Mouse (Mus musculus): ENCODE measurements around the gene Cdh16. TPM values are rescaled to one million over a fixed set of nuclear protein-coding genes. Genes with fewer than 3 reads are reported as not detected.
A peak's percentile ranks its signal among the peaks of the same experiment; 100 is the strongest.
"Not testable (repeated sequence)": the region's sequence is repeated elsewhere in the genome, so short reads cannot be mapped to it uniquely, and the experiment has no call there.

Cdh16 gene
- not detected in 2 replicates for polyA plus RNA-seq (2012; rRNA removed)

DNA sequence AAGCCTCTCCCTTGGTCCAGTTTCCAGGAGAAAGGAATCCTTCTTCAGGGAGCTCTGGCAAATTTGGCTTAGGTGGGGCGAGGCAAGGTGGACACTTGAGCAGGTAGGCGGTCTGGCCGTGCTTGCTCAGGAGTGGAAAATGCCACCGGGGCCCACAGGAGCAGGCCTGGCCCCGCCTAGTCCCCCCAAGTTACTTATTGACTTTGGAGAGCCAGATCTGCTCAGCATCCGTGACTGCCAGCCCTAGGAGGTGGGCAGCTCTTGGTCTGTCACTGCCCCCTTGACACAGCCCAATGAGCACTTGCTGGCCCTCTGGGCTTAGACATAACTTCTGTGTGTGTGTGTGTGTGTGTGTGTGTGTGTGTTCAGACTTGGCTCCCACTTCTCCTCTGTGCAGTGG lies at the start of gene Cdh16:
Gene Cdh16, minus strand, starts transcription at position 236 of the 400 bp plus-strand sequence.
- H3K4me3 ChIP-seq (ENCODE audit: insufficient read depth, low read length): no peak within 1 kb of the TSS
- TF ChIP-seq CTCF (IDR thresholded peaks at IDR 0.05; ENCODE audit: extremely low read depth, insufficient read depth, low read length): no peak
- TF ChIP-seq POLR2A (IDR thresholded peaks at IDR 0.05; ENCODE audit: extremely low read depth, insufficient read depth, low read length): no peak

DNA sequence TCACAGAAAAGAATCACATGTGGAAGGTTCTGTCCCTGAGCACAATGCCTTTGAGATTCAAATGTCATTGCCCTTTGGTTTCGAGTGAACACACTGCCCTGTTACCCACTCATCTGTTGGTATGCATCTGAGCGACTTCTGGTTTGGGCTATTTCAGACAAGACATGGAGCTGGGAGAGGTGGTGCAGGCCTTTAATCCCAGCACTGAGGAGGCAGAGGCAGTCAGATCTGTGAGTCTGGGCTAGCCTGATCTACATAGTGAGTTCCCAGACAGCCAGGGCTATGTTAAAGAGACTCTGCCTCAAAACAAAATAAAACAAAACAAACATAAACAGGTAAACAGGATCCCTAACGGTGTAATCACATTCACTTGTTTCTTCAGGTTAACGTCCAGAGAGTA lies 31.4 kb upstream of the Cdh16 start:
- TF ChIP-seq CTCF (IDR thresholded peaks at IDR 0.05; ENCODE audit: extremely low read depth, insufficient read depth, low read length) (no peak), POLR2A (IDR thresholded peaks at IDR 0.05; ENCODE audit: extremely low read depth, insufficient read depth, low read length) (no peak)
- H3K4me1 ChIP-seq (ENCODE audit: control insufficient read depth, insufficient read depth, low read length): no peaks in the 10 kb centered on the region

More for the DNA sequence above, at the start of gene Cdh16:
- H3K27ac ChIP-seq (ENCODE audit: insufficient read depth, low read length): no peak within 1 kb of the TSS
- no peaks in the 10 kb centered on the region for H3K4me1 ChIP-seq (ENCODE audit: control insufficient read depth, insufficient read depth, low read length)

DNA sequence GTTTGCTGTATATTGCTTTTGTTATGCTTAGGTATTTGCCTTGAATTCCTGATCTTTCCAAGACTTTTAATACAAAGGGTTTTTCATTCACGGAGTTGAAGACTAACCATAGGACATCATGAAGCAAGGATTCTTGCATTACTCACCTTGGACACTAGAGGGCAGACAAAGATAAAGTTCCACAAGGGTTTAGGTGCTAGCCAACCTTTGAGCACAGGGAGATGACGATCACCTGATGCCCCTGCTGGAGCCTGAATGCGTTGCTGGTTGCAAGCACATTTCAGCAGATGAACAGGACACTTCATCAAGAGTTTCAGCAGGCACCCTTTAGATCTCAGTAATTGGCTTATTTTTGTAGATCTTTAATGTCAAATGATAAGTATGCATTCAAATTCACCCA lies 30.8 kb upstream of the Cdh16 start:
- TF ChIP-seq POLR2A (IDR thresholded peaks at IDR 0.05; ENCODE audit: extremely low read depth, insufficient read depth, low read length) (no peak), CTCF (IDR thresholded peaks at IDR 0.05; ENCODE audit: extremely low read depth, insufficient read depth, low read length) (peak; percentile 92)
- no peaks in the 10 kb centered on the region for H3K4me1 ChIP-seq (ENCODE audit: control insufficient read depth, insufficient read depth, low read length)

More for the DNA sequence above, 31.4 kb upstream of the Cdh16 start:
- Histone ChIP-seq H3K27ac (ENCODE audit: insufficient read depth, low read length) (no peak overlapping the region), H3K4me3 (ENCODE audit: insufficient read depth, low read length) (no peak overlapping the region)

DNA sequence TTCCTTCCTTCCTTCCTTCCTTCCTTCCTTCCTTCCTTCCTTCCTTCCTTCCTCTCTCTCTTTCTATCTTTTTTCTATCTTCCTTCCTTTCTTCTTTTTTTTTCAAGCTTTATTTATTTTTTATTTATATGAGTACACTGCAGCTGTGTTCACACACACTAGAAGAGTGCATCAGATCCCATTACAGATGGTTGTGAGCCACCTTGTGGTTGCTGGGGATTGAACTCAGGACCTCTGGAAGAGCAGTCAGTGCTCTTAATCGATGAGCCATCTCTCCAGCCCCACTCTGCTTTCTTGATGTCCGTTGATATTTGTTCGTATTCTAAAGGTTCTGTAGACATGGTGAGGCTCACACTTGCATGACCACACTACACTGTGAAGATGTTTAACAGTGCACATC lies 20.0 kb upstream of the Cdh16 start:
- not testable (repeated sequence) for H3K27ac ChIP-seq (ENCODE audit: insufficient read depth, low read length); H3K4me3 ChIP-seq (ENCODE audit: insufficient read depth, low read length); H3K4me1 ChIP-seq (ENCODE audit: control insufficient read depth, insufficient read depth, low read length)

More for the DNA sequence above, 30.8 kb upstream of the Cdh16 start:
- no peak overlapping the region for H3K27ac ChIP-seq (ENCODE audit: insufficient read depth, low read length)
- no peak overlapping the region for H3K4me3 ChIP-seq (ENCODE audit: insufficient read depth, low read length)

DNA sequence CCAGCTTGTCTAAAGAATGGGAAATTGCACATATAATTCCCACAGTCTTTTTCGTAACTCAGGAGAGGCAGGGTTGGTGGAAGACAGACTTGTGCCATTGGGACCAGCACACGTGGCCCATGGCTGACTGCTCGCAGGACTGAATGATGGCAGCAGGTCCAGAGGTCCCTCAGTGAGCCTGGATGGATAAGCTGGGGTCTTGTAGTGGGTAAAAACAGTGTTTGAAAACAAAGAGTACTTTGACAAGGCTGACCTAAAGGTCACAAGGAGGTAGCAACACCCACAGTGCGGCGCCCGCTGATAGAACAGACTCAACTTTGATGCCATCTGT lies 18.1 kb upstream of the Cdh16 start:
- peak overlapping the region; percentile 10; the same call in 1 of the 2 replicates for H3K27ac ChIP-seq (ENCODE audit: insufficient read depth, low read length)
- H3K4me1 ChIP-seq (ENCODE audit: control insufficient read depth, insufficient read depth, low read length): peaks cover 5% of the 10 kb centered on the region; the same call in 1 of the 2 replicates
- TF ChIP-seq POLR2A (IDR thresholded peaks at IDR 0.05; ENCODE audit: extremely low read depth, insufficient read depth, low read length) (no peak), CTCF (IDR thresholded peaks at IDR 0.05; ENCODE audit: extremely low read depth, insufficient read depth, low read length) (no peak)
- peak overlapping the region; percentile 44 for H3K4me3 ChIP-seq (ENCODE audit: insufficient read depth, low read length)

DNA sequence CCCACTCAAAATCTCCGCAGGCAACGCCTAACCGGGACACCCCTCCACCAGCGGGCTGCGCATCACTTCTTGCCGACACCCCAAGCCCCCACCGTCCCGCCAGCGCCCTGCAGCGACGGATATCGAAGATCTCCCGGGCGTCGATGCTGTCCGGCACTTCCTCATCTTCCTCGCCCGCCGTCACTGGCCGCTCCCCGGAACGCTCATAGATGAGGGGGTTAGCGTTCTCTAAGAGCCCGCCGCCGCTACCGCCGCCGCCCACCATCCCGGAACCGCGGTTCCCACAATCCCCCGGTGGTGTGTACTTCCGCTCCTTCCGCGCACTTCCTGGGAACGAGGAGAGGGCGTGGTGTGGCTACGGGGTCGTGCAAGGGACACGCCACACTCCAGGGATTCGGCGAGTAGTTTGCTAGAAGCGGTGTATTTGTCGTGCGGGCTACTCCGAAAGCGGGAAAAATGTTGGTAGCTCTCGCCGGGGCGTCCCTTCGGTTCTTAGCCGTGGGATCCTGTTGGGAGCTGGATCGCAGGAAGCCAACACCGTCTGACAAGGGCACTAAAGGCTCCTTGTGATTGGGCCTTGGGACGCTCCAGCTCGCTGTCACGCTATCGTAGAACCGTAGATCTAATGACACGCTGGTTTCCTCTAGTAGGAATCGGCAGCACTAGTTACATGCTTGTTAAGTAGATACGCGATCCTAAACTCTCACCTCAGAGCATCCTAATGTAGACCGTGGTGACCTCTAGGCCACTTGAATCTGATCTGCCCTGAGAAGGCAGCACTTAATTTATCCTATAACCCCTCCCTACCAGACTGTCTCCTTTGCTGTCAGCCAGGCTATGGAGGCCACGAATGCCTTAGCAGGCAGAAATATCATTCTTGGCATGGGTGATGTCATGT lies 17.5 kb upstream of the Cdh16 start, which contains the start of gene Ciao2b:
Gene Ciao2b, minus strand, starts transcription at position 540 of the 898 bp plus-strand sequence.
- peaks cover 5% of the 10 kb centered on the region; the same call in 1 of the 2 replicates for H3K4me1 ChIP-seq (ENCODE audit: control insufficient read depth, insufficient read depth, low read length)
- H3K27ac ChIP-seq (ENCODE audit: insufficient read depth, low read length): peak within 1 kb of the TSS; percentile 10; the same call in 1 of the 2 replicates
- H3K4me3 ChIP-seq (ENCODE audit: insufficient read depth, low read length): peak within 1 kb of the TSS; percentile 44
- TF ChIP-seq POLR2A (IDR thresholded peaks at IDR 0.05; ENCODE audit: extremely low read depth, insufficient read depth, low read length) (no peak), CTCF (IDR thresholded peaks at IDR 0.05; ENCODE audit: extremely low read depth, insufficient read depth, low read length) (no peak)

DNA sequence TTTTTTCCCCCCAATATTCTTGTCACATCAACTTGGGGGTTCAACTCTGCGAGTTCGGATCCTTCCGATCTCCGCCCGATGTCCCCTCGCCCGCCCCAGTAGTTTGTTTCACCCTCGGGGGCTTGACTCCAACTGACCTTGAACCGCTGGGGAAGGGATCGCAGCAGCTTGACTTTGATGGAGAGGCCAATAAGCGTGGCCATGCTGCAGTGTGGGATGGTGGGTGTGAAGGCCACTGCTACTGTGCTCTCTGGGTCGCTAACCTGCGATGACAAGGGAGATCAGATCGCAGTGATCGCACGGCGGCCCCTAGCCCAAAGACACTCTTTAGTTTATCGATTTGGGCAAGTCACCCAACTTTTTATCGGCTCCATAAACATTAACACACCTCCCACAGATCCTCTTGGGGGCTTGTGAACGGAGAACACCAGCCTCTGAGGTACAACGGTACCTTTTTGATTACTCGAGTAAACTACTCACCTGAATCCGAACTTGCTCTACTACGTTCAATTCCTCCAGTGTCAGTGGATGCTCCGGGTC lies 16.7 kb upstream of the Cdh16 start:
- H3K4me1 ChIP-seq (ENCODE audit: control insufficient read depth, insufficient read depth, low read length): peaks cover 5% of the 10 kb centered on the region; the same call in 1 of the 2 replicates
- H3K4me3 ChIP-seq (ENCODE audit: insufficient read depth, low read length): peak overlapping the region; percentile 44
- H3K27ac ChIP-seq (ENCODE audit: insufficient read depth, low read length): no peak overlapping the region
- no peak for TF ChIP-seq CTCF (IDR thresholded peaks at IDR 0.05; ENCODE audit: extremely low read depth, insufficient read depth, low read length)
- no peak for TF ChIP-seq POLR2A (IDR thresholded peaks at IDR 0.05; ENCODE audit: extremely low read depth, insufficient read depth, low read length)

DNA sequence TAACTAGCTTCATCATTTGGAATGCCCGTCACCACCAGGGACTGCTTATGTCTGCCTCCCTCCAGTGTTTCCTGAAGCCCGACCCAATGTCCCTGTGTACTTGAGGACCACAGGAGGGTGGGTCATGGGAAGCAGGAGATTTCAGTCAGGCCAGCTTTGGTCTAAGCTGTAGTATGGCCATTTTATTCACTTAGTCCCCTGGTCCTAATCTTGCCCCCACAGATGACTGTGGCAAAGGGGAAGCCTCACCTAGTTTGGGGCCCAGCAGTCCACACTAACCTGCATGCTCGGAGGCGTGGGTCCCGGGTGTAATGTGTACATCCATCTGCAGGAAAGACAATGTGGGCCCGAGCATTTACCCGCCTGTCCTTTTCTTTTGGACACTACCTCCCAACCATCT lies 16.0 kb upstream of the Cdh16 start:
- Histone ChIP-seq H3K27ac (ENCODE audit: insufficient read depth, low read length) (no peak overlapping the region), H3K4me3 (ENCODE audit: insufficient read depth, low read length) (no peak overlapping the region), H3K4me1 (ENCODE audit: control insufficient read depth, insufficient read depth, low read length) (peaks cover 5% of the 10 kb centered on the region; the same call in 1 of the 2 replicates)
- no peak for TF ChIP-seq CTCF (IDR thresholded peaks at IDR 0.05; ENCODE audit: extremely low read depth, insufficient read depth, low read length)
- no peak for TF ChIP-seq POLR2A (IDR thresholded peaks at IDR 0.05; ENCODE audit: extremely low read depth, insufficient read depth, low read length)

DNA sequence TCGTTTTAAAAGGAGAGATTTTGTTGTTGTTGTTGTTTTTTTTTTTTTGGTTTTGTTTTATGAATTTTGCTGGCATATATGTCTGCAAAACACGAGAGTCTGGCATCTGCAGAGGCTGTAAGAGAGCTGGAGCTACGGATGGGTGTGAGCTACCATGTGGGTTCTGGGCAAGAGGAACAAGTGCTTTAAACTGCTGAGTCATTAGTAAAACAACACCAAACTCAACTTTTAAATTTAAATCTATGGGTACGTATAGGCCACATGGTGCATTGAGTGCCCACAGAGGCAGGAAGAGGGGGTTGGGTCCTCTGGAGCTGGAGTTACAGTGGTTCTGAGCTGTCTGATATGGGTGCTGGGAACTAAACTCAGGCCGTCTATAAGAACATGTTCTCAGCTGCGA lies 13.8 kb upstream of the Cdh16 start:
- Histone ChIP-seq H3K4me1 (ENCODE audit: control insufficient read depth, insufficient read depth, low read length) (peaks cover 5% of the 10 kb centered on the region; the same call in 1 of the 2 replicates), H3K4me3 (ENCODE audit: insufficient read depth, low read length) (no peak overlapping the region), H3K27ac (ENCODE audit: insufficient read depth, low read length) (no peak overlapping the region)
- TF ChIP-seq CTCF (IDR thresholded peaks at IDR 0.05; ENCODE audit: extremely low read depth, insufficient read depth, low read length) (no peak), POLR2A (IDR thresholded peaks at IDR 0.05; ENCODE audit: extremely low read depth, insufficient read depth, low read length) (no peak)

Data from cortical plate, adult 2 months (tissue).